Mouse (Mus musculus) ES-E14 (cell line): Measurements from ENCODE around the gene Dip2b. TPM values are rescaled to one million over a fixed set of nuclear protein-coding genes. Genes with fewer than 3 reads are reported as not detected.

ENCODE experiments used
- DNase-seq: peaks from one replicate; pipeline ENCODE4 v3.0.0-alpha.2; 2013; ENCODE audit warnings: low read depth, low spot score
- H3K27ac ChIP-seq: 2 replicates; pipeline ENCODE4 v1.5.1; 2012; ENCODE audit warnings: low read depth, mild to moderate bottlenecking, low read length, moderate library complexity, mixed read lengths; ENCODE audit not compliant: poor library complexity, insufficient read depth, severe bottlenecking
- H3K36me3 ChIP-seq: 2 replicates; pipeline ENCODE4 v1.6.1; 2012; ENCODE audit warnings: mild to moderate bottlenecking, low read length, moderate library complexity, mixed read lengths; ENCODE audit not compliant: control insufficient read depth, poor library complexity, insufficient read depth, severe bottlenecking
- H3K4me1 ChIP-seq, 2 experiments: fragments of 150-350 bp in 1 of 2; sonication (generic) in 1 of 2; 2 replicates each; pipeline ENCODE4 v1.6.1; 2012; ENCODE audit warnings: low read length in 2 of 2, mild to moderate bottlenecking in 1 of 2, mixed read lengths in 1 of 2; ENCODE audit not compliant: control insufficient read depth in 2 of 2, insufficient read depth in 2 of 2, poor library complexity in 1 of 2
- H3K4me3 ChIP-seq, 2 experiments: fragments of 150-350 bp in 1 of 2; sonication (generic) in 1 of 2; 2 replicates each; pipeline ENCODE4 v1.5.1; 2012; ENCODE audit warnings: low read length in 2 of 2, low read depth in 1 of 2, mild to moderate bottlenecking in 1 of 2, mixed read lengths in 1 of 2; ENCODE audit not compliant: insufficient read depth in 1 of 2, poor library complexity in 1 of 2, severe bottlenecking in 1 of 2
- H3K9ac ChIP-seq: 2 replicates; pipeline ENCODE4 v1.6.1; 2012; ENCODE audit warnings: low read depth, mild to moderate bottlenecking, low read length, mixed read lengths; ENCODE audit not compliant: poor library complexity, insufficient read depth, severe bottlenecking
- H3K9me3 ChIP-seq: fragments of 150-350 bp; sonication (generic); 2 replicates; pipeline ENCODE4 v1.6.1; 2012; ENCODE audit warnings: low read depth, mild to moderate bottlenecking, low read length; ENCODE audit not compliant: control insufficient read depth, insufficient read depth
- CHD2 ChIP-seq: IDR thresholded peaks from 2 replicates; pipeline ENCODE4 v1.6.1; 2014; ENCODE audit warnings: mild to moderate bottlenecking, low read depth, low read length, inconsistent platforms
- HCFC1 ChIP-seq: IDR thresholded peaks from 2 replicates; pipeline ENCODE4 v1.6.1; 2012; ENCODE audit warnings: low read length, inconsistent platforms, borderline replicate concordance; ENCODE audit not compliant: insufficient read depth
- MAFK ChIP-seq: IDR thresholded peaks from 2 replicates; pipeline ENCODE4 v1.6.1; 2014; ENCODE audit warnings: mild to moderate bottlenecking, low read depth, low read length, inconsistent platforms; ENCODE audit not compliant: insufficient read depth
- ZC3H11A ChIP-seq: IDR thresholded peaks from 2 replicates; pipeline ENCODE4 v1.6.1; 2012; ENCODE audit warnings: low read depth, mild to moderate bottlenecking, inconsistent platforms, low read length, borderline replicate concordance
- ZNF384 ChIP-seq: IDR thresholded peaks from 2 replicates; pipeline ENCODE4 v1.6.1; 2012; ENCODE audit warnings: low read depth, low read length, inconsistent platforms
- in situ Hi-C, 2 experiments: fragments of 600-800 bp; cut with MboI; formaldehyde crosslinking; loops; one replicate each; pipeline ENCODE4 v1.15.1; 2025; ENCODE audit warnings: low sequenced_read_pairs in 2 of 2, inconsistent platforms in 1 of 2; ENCODE audit not compliant: unreplicated experiment in 2 of 2
- total RNA-seq: library from RNA; depleted of rRNA; stranded (reverse); fragments of 300-350 nt; gene quantifications from 2 replicates; pipeline ENCODE4 v1.2.3, GENCODE M21; 2012

The Dip2b gene
- total RNA-seq, 1 experiment: 21.1 TPM

DNA sequence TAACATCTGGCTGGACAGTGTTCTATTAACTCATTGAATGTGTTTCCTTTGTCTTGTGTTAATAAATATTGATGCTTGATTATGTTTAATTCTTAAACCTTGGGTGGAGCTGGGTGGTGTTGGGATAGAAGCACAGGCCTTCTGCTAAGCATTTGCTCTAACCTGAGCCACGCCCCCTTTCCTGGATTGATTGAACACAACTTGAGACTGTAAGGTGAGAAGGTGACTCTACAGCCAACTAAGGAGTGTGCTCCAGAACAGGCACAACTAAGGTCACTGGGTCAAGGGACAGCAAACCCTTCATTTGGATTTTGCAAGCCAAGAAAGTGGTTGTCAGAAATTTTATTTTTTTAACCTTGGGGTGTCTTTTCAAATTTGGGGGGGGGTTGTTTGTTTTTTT, 180.9 kb downstream of the Dip2b start:
- Histone ChIP-seq H3K9ac (no peak overlapping the region), H3K27ac (no peak overlapping the region), H3K36me3 (peaks cover 14% of the 10 kb centered on the region; the same call in 1 of the 2 replicates), H3K4me1 (peaks cover 0 to 6% of the 10 kb centered on the region in 2 experiments; a peak in 1 of 4 replicates), H3K4me3 (no peak overlapping the region), H3K9me3 (peaks cover 8% of the 10 kb centered on the region; the same call in 1 of the 2 replicates)
- DNase-seq: no peak
- TF ChIP-seq HCFC1 (no peak), MAFK (no peak), ZNF384 (no peak), CHD2 (no peak), ZC3H11A (no peak)
- in situ Hi-C loops: no loop called here

DNA sequence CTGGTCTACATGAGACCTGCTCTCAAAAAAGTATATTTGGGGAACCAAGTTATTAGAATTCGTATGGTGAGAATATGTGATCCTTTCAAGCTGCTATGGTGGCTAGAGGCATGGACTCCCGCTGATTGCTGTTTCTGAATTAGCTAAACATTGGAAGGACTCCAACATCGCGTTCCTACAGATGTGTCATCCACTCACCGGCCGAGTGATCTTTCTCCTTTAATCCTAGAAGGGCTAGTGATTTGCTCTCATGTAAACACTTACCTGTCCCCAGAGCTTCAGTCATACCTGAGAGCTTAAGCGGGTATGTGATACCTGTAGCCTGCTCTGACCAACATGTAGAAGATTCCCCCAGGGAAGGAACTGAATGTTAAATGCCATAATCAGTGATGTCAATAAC, 182.5 kb downstream of the Dip2b start:
- Histone ChIP-seq H3K4me1 (peaks cover 0 to 6% of the 10 kb centered on the region in 2 experiments; a peak in 1 of 4 replicates), H3K36me3 (peaks cover 7% of the 10 kb centered on the region; the same call in 1 of the 2 replicates), H3K9ac (no peak overlapping the region), H3K4me3 (no peak overlapping the region), H3K9me3 (peaks cover 8% of the 10 kb centered on the region; the same call in 1 of the 2 replicates), H3K27ac (no peak overlapping the region)
- in situ Hi-C loops: no loop called here
- TF ChIP-seq HCFC1: no peak
- no peak for TF ChIP-seq CHD2
- no peak for TF ChIP-seq MAFK
- no peak for TF ChIP-seq ZNF384
- no peak for TF ChIP-seq ZC3H11A
- DNase-seq: no peak

DNA sequence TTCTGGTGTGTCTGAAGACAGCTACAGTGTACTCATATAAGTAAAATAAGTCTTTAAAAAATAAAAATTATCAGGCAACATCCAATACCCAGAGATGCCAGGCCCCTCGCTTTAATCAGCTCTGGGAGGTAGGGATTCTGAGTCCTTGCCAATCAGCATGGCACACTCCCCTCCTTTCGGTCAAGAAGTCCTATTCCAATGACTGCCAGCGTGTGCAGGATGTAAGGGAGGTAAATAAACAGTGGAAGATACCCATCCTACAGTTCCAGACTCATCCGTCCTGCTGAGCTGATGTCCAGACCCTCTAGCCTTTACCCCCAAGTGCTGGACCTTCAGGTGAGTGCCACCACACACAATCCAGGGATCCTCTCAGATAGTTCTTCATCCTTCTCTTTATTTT, 186.9 kb downstream of the Dip2b start:
- in situ Hi-C loops: no loop called here
- no peak for DNase-seq

DNA sequence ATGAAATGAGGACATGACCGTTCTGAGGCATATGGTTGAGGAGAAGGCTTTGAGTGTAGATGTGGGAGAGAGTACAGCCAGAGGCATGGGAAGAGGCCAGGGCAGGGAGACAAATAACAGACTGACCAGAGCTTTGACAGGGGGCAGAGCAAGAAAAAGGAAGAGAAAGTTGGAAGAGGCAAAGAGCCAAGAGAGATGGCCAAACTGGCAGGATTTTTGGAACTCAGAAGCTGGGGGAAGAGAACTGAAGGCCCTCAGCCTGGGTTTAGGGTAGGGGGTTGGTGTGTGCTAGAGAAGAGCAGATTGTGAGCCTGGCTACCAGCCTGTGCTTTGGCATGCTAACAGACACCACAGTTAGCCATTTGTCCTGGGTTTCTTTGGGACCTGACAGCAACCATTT, 187.4 kb downstream of the Dip2b start:
- Histone ChIP-seq H3K27ac (no peak overlapping the region), H3K4me3 (no peak overlapping the region), H3K9me3 (peaks cover 8% of the 10 kb centered on the region; the same call in 1 of the 2 replicates), H3K4me1 (no peaks in the 10 kb centered on the region), H3K9ac (no peak overlapping the region), H3K36me3 (peaks cover 6% of the 10 kb centered on the region; the same call in 1 of the 2 replicates)
- in situ Hi-C loops: no loop called here
- no peak for TF ChIP-seq ZC3H11A
- TF ChIP-seq HCFC1: no peak
- no peak for TF ChIP-seq ZNF384
- no peak for TF ChIP-seq MAFK
- TF ChIP-seq CHD2: no peak
- DNase-seq: no peak

More for the DNA sequence above, 186.9 kb downstream of the Dip2b start:
- Histone ChIP-seq H3K9ac (no peak overlapping the region), H3K4me1 (no peaks in the 10 kb centered on the region), H3K36me3 (peaks cover 6% of the 10 kb centered on the region; the same call in 1 of the 2 replicates), H3K9me3 (peaks cover 8% of the 10 kb centered on the region; the same call in 1 of the 2 replicates), H3K4me3 (no peak overlapping the region), H3K27ac (no peak overlapping the region)
- TF ChIP-seq CHD2: no peak
- TF ChIP-seq MAFK: no peak
- TF ChIP-seq ZNF384: no peak
- TF ChIP-seq HCFC1: no peak
- TF ChIP-seq ZC3H11A: no peak
